Comparison of ENCODE assay signal across 8 mouse cellular contexts in genomic region chr3:89511400-89511799, GRCm38 (mm10). TPM values are rescaled to one million over a fixed set of nuclear protein-coding genes. Genes with fewer than 3 reads are reported as not detected.
A peak's percentile ranks its signal among the peaks of the same experiment; 100 is the strongest.
DNase-seq lines count a peak whose midpoint lies in the region; ATAC-seq and TF ChIP-seq lines count a peak whose summit lies in the region.

No protein-coding gene starts in this region.

- H3K9ac ChIP-seq in lung, embryonic 15.5 days = no peak overlapping the region
- H3K9ac ChIP-seq in limb, embryonic 14.5 days (ENCODE audit: low read depth, low read length, severe bottlenecking) = 0 out of 2 replicates have a peak overlapping the region, but pooled peaks have one; percentile 3
- 0 out of 2 replicates have a peak overlapping the region, but pooled peaks have one; percentile 21 for H3K9ac ChIP-seq in stomach, embryonic 16.5 days (ENCODE audit: low read length)

- H3K4me3 ChIP-seq in lung, embryonic 15.5 days = no peak overlapping the region
- no peak overlapping the region for H3K4me3 ChIP-seq in limb, embryonic 14.5 days (replicated peaks; ENCODE audit: low read length)
- H3K4me3 ChIP-seq in stomach, embryonic 16.5 days (replicated peaks; ENCODE audit: low read length) = no peak overlapping the region
- no peak overlapping the region for H3K4me3 ChIP-seq in left cerebral cortex, adult 2 months

- no peak for TF ChIP-seq POLR2A in limb, embryonic 14.5 days (IDR thresholded peaks at IDR 0.05; ENCODE audit: borderline replicate concordance, extremely low read depth, insufficient read depth, insufficient read length)

- H3K9me3 ChIP-seq in lung, embryonic 15.5 days = no peaks in the 10 kb centered on the region; the same call in 1 of the 2 replicates
- 0 out of 2 replicates have a peak, but pooled peaks cover under 1% of the 10 kb centered on the region for H3K9me3 ChIP-seq in limb, embryonic 14.5 days (ENCODE audit: control insufficient read depth, low read length)
- peaks cover 2% of the 10 kb centered on the region; the same call in 1 of the 2 replicates for H3K9me3 ChIP-seq in stomach, embryonic 16.5 days (replicated peaks; ENCODE audit: control insufficient read depth, low read length)

- ATAC-seq in lung, embryonic 15.5 days (ENCODE audit: borderline replicate concordance, extremely low read depth, low FRiP score, low TSS enrichment) = no peak
- no peak for ATAC-seq in limb, embryonic 14.5 days (ENCODE audit: low FRiP score, low read depth)
- no peak for ATAC-seq in stomach, embryonic 16.5 days (ENCODE audit: insufficient read depth, low FRiP score)

- DNase-seq in cerebellum, postnatal 10 days = peak; percentile 42 to 51
- no peak for DNase-seq in cerebellum, adult 18-20 months
- DNase-seq in lung, adult 18-20 months = no peak
- DNase-seq in limb, embryonic 14.5 days (ENCODE audit: low spot score) = no peak
- DNase-seq in left cerebral cortex, adult 2 months (ENCODE audit: extremely low spot score in 1 of 2, low spot score in 2 of 2) = no peak
- DNase-seq in adrenal gland, adult 8-10 months = no peak

- H3K4me1 ChIP-seq in lung, embryonic 15.5 days = 0 out of 2 replicates have a peak, but pooled peaks cover 3% of the 10 kb centered on the region
- H3K4me1 ChIP-seq in limb, embryonic 14.5 days (ENCODE audit: control insufficient read depth, insufficient read depth, low read length) = peaks cover 8% of the 10 kb centered on the region
- H3K4me1 ChIP-seq in stomach, embryonic 16.5 days (ENCODE audit: control insufficient read depth, insufficient read depth, low read length) = no peaks in the 10 kb centered on the region

- no peaks in the 10 kb centered on the region for H3K36me3 ChIP-seq in lung, embryonic 15.5 days
- H3K36me3 ChIP-seq in limb, embryonic 14.5 days (ENCODE audit: control insufficient read depth, insufficient read depth, low read length) = no peaks in the 10 kb centered on the region
- H3K36me3 ChIP-seq in stomach, embryonic 16.5 days (ENCODE audit: control insufficient read depth, insufficient read depth, low read length) = no peaks in the 10 kb centered on the region

- 27% methylated on average over 15 of the region's 15 CpGs for WGBS in lung, embryonic 15.5 days
- WGBS in limb, embryonic 14.5 days = 32% methylated on average over 15 of the region's 15 CpGs
- WGBS in stomach, embryonic 16.5 days = 31% methylated on average over 15 of the region's 15 CpGs

- H3K27ac ChIP-seq in lung, embryonic 15.5 days = no peak overlapping the region
- H3K27ac ChIP-seq in limb, embryonic 14.5 days (replicated peaks; ENCODE audit: low read depth, low read length) = no peak overlapping the region
- H3K27ac ChIP-seq in stomach, embryonic 16.5 days (ENCODE audit: low read length) = no peak overlapping the region
- no peak overlapping the region for H3K27ac ChIP-seq in left cerebral cortex, adult 2 months

- H3K27me3 ChIP-seq in lung, embryonic 15.5 days = peaks cover 43% of the 10 kb centered on the region
- H3K27me3 ChIP-seq in limb, embryonic 14.5 days (ENCODE audit: control insufficient read depth, insufficient read depth, low read length) = no peaks in the 10 kb centered on the region
- H3K27me3 ChIP-seq in stomach, embryonic 16.5 days (ENCODE audit: control insufficient read depth, insufficient read depth, low read length) = no peaks in the 10 kb centered on the region

- no peak for TF ChIP-seq CTCF in left cerebral cortex, adult 2 months (IDR thresholded peaks at IDR 0.05)

- intact Hi-C loops in left cerebral cortex, adult 2 months (cut with DNase I) = loop anchor here (1.0 to 2.0 kb wide), 3 partner anchors 177 to 347 kb away; partner anchors contain the start of gene Ube2q1

- H3K4me2 ChIP-seq in lung, embryonic 15.5 days = 0 out of 2 replicates have a peak overlapping the region, but pooled peaks have one; percentile 8
- peak overlapping the region; percentile 29; the same call in 1 of the 2 replicates for H3K4me2 ChIP-seq in limb, embryonic 14.5 days (replicated peaks; ENCODE audit: low read depth, low read length, severe bottlenecking)
- peak overlapping the region; percentile 18; the same call in 1 of the 2 replicates for H3K4me2 ChIP-seq in stomach, embryonic 16.5 days (ENCODE audit: low read depth, low read length)

RNA-seq across cellular contexts. Expression of gene Kcnn3, which starts 8.6 kb away (rescaled TPM):
- polyA plus RNA-seq in lung, embryonic 15.5 days (2015; fragmentation: Nextera tagmentation; extraction: Ambion mirVana) = 1.1 and 1.2 TPM in 2 replicates
- 5.9 and 6.6 TPM in 2 replicates for polyA plus RNA-seq in limb, embryonic 14.5 days (2012; rRNA removed)
- polyA plus RNA-seq in limb, embryonic 14.5 days (2014; fragmentation: Nextera tagmentation; extraction: Ambion mirVana) = 4.1 and 5.0 TPM in 2 replicates
- polyA plus RNA-seq in stomach, embryonic 16.5 days (2015; fragmentation: Nextera tagmentation; extraction: Ambion mirVana) = 4.9 and 5.9 TPM in 2 replicates
- 10 to 100 TPM; 18.2 to 27.3 TPM for total RNA-seq in left cerebral cortex, adult 2 months (2021)
- total RNA-seq in adrenal gland, adult 8-10 months (2022) = 1 to 10 TPM; 3.8 to 6.6 (median 5.2) TPM

RNA-seq across cellular contexts. Expression of gene Pmvk, which starts 57.1 kb away (rescaled TPM):
- 48.0 and 50.5 TPM in 2 replicates for polyA plus RNA-seq in lung, embryonic 15.5 days (2015; fragmentation: Nextera tagmentation; extraction: Ambion mirVana)
- polyA plus RNA-seq in limb, embryonic 14.5 days (2012; rRNA removed) = 41.8 and 47.2 TPM in 2 replicates
- 46.5 and 52.3 TPM in 2 replicates for polyA plus RNA-seq in limb, embryonic 14.5 days (2014; fragmentation: Nextera tagmentation; extraction: Ambion mirVana)
- 56.0 and 64.9 TPM in 2 replicates for polyA plus RNA-seq in stomach, embryonic 16.5 days (2015; fragmentation: Nextera tagmentation; extraction: Ambion mirVana)
- total RNA-seq in left cerebral cortex, adult 2 months (2021) = 10 to 100 TPM; 32.1 to 35.0 TPM
- total RNA-seq in adrenal gland, adult 8-10 months (2022) = 10 to 100 TPM; 14.3 to 19.5 (median 15.7) TPM

Comparison
In these comparisons a context has a peak if more than half of its experiments do, and no peak if none do; other contexts are left out.
1. DNase-seq: peak in cerebellum, postnatal 10 days (2 of 2); none in cerebellum, adult 18-20 months (0 of 2), lung, adult 18-20 months (0 of 2), limb, embryonic 14.5 days (single experiment), left cerebral cortex, adult 2 months (0 of 2) and adrenal gland, adult 8-10 months (single experiment).
2. Peak in every context shown above with its lines, with median percentiles within 50 percentile points of each other: H3K4me2 ChIP-seq.